Mouse (Mus musculus): ENCODE results near the gene Znrf4. TPM values are rescaled to one million over a fixed set of nuclear protein-coding genes. Genes with fewer than 3 reads are reported as not detected.
A peak's percentile ranks its signal among the peaks of the same experiment; 100 is the strongest.

Gene Znrf4
- polyA plus RNA-seq, 1 experiment from 2014 or later, result not detected

GRCm38 (mm10) chr17:56551841-56552581, 39.8 kb upstream of the Znrf4 start:
- no peak for ATAC-seq (ENCODE audit: insufficient number of reproducible peaks, insufficient read depth, low FRiP score, low read depth)
- Histone ChIP-seq H3K36me3 (ENCODE audit: control insufficient read depth, insufficient read depth, low read length) (no peaks in the 10 kb centered on the region), H3K27me3 (ENCODE audit: control insufficient read depth, insufficient read depth, low read length) (no peaks in the 10 kb centered on the region), H3K9ac (ENCODE audit: low read length) (no peak overlapping the region), H3K4me2 (ENCODE audit: low read length) (no peak overlapping the region), H3K9me3 (ENCODE audit: control insufficient read depth, low read length) (no peaks in the 10 kb centered on the region), H3K4me3 (ENCODE audit: control insufficient read depth in 1 of 2, insufficient read depth in 1 of 2, low read depth in 1 of 2, low read length in 2 of 2) (no peak overlapping the region), H3K27ac (replicated peaks in 1 of 2; ENCODE audit: control insufficient read depth in 1 of 2, insufficient read depth in 1 of 2, low read depth in 2 of 2, low read length in 2 of 2) (no peak overlapping the region), H3K4me1 (ENCODE audit: control insufficient read depth in 2 of 2, insufficient read depth in 2 of 2, low read length in 2 of 2) (peaks cover 1 to 4% of the 10 kb centered on the region in 2 experiments; a peak in 2 of 4 replicates)
- 79% methylated on average over 6 of the region's 6 CpGs for WGBS

GRCm38 (mm10) chr17:56550784-56551475, 38.7 kb upstream of the Znrf4 start:
- H3K4me2 ChIP-seq (ENCODE audit: low read length), result no peak overlapping the region
- no peak overlapping the region for H3K27ac ChIP-seq (replicated peaks in 1 of 2; ENCODE audit: control insufficient read depth in 1 of 2, insufficient read depth in 1 of 2, low read depth in 2 of 2, low read length in 2 of 2)
- H3K9ac ChIP-seq (ENCODE audit: low read length), result no peak overlapping the region
- no peaks in the 10 kb centered on the region for H3K36me3 ChIP-seq (ENCODE audit: control insufficient read depth, insufficient read depth, low read length)
- no peaks in the 10 kb centered on the region for H3K27me3 ChIP-seq (ENCODE audit: control insufficient read depth, insufficient read depth, low read length)
- ATAC-seq (ENCODE audit: insufficient number of reproducible peaks, insufficient read depth, low FRiP score, low read depth), result no peak
- H3K4me1 ChIP-seq (ENCODE audit: control insufficient read depth in 2 of 2, insufficient read depth in 2 of 2, low read length in 2 of 2), result peaks cover 2 to 5% of the 10 kb centered on the region in 2 experiments; a peak in 2 of 4 replicates
- H3K9me3 ChIP-seq (ENCODE audit: control insufficient read depth, low read length), result no peaks in the 10 kb centered on the region
- H3K4me3 ChIP-seq (ENCODE audit: control insufficient read depth in 1 of 2, insufficient read depth in 1 of 2, low read depth in 1 of 2, low read length in 2 of 2), result no peak overlapping the region
- 75% methylated on average over 12 of the region's 12 CpGs for WGBS

GRCm38 (mm10) chr17:56548605-56549105, 36.4 kb upstream of the Znrf4 start:
- WGBS, result 64% methylated on average over 4 of the region's 4 CpGs
- Histone ChIP-seq H3K4me1 (ENCODE audit: control insufficient read depth in 2 of 2, insufficient read depth in 2 of 2, low read length in 2 of 2) (peaks cover 2 to 5% of the 10 kb centered on the region in 2 experiments; a peak in 2 of 4 replicates), H3K4me2 (ENCODE audit: low read length) (no peak overlapping the region), H3K36me3 (ENCODE audit: control insufficient read depth, insufficient read depth, low read length) (no peaks in the 10 kb centered on the region), H3K4me3 (ENCODE audit: control insufficient read depth in 1 of 2, insufficient read depth in 1 of 2, low read depth in 1 of 2, low read length in 2 of 2) (no peak overlapping the region), H3K27ac (replicated peaks in 1 of 2; ENCODE audit: control insufficient read depth in 1 of 2, insufficient read depth in 1 of 2, low read depth in 2 of 2, low read length in 2 of 2) (no peak overlapping the region), H3K27me3 (ENCODE audit: control insufficient read depth, insufficient read depth, low read length) (no peaks in the 10 kb centered on the region), H3K9me3 (ENCODE audit: control insufficient read depth, low read length) (no peaks in the 10 kb centered on the region), H3K9ac (ENCODE audit: low read length) (no peak overlapping the region)
- no peak for ATAC-seq (ENCODE audit: insufficient number of reproducible peaks, insufficient read depth, low FRiP score, low read depth)

GRCm38 (mm10) chr17:56547846-56548604, 35.8 kb upstream of the Znrf4 start:
- no peaks in the 10 kb centered on the region for H3K36me3 ChIP-seq (ENCODE audit: control insufficient read depth, insufficient read depth, low read length)
- no peak overlapping the region for H3K27ac ChIP-seq (replicated peaks in 1 of 2; ENCODE audit: control insufficient read depth in 1 of 2, insufficient read depth in 1 of 2, low read depth in 2 of 2, low read length in 2 of 2)
- ATAC-seq (ENCODE audit: insufficient number of reproducible peaks, insufficient read depth, low FRiP score, low read depth), result peak; percentile 11
- H3K4me3 ChIP-seq (ENCODE audit: control insufficient read depth in 1 of 2, insufficient read depth in 1 of 2, low read depth in 1 of 2, low read length in 2 of 2), result no peak overlapping the region
- H3K9ac ChIP-seq (ENCODE audit: low read length), result no peak overlapping the region
- peaks cover 2 to 5% of the 10 kb centered on the region in 2 experiments; a peak in 2 of 4 replicates for H3K4me1 ChIP-seq (ENCODE audit: control insufficient read depth in 2 of 2, insufficient read depth in 2 of 2, low read length in 2 of 2)
- H3K9me3 ChIP-seq (ENCODE audit: control insufficient read depth, low read length), result no peaks in the 10 kb centered on the region
- WGBS, result 73% methylated on average over 9 of the region's 9 CpGs
- no peak overlapping the region for H3K4me2 ChIP-seq (ENCODE audit: low read length)
- H3K27me3 ChIP-seq (ENCODE audit: control insufficient read depth, insufficient read depth, low read length), result no peaks in the 10 kb centered on the region

GRCm38 (mm10) chr17:56547116-56547845, 35.0 kb upstream of the Znrf4 start:
- no peak overlapping the region for H3K4me3 ChIP-seq (ENCODE audit: control insufficient read depth in 1 of 2, insufficient read depth in 1 of 2, low read depth in 1 of 2, low read length in 2 of 2)
- H3K27ac ChIP-seq (replicated peaks in 1 of 2; ENCODE audit: control insufficient read depth in 1 of 2, insufficient read depth in 1 of 2, low read depth in 2 of 2, low read length in 2 of 2), result no peak overlapping the region
- H3K9me3 ChIP-seq (ENCODE audit: control insufficient read depth, low read length), result no peaks in the 10 kb centered on the region
- no peak overlapping the region for H3K4me2 ChIP-seq (ENCODE audit: low read length)
- no peak overlapping the region for H3K9ac ChIP-seq (ENCODE audit: low read length)
- no peak for ATAC-seq (ENCODE audit: insufficient number of reproducible peaks, insufficient read depth, low FRiP score, low read depth)
- peaks cover 2 to 5% of the 10 kb centered on the region in 2 experiments; a peak in 2 of 4 replicates for H3K4me1 ChIP-seq (ENCODE audit: control insufficient read depth in 2 of 2, insufficient read depth in 2 of 2, low read length in 2 of 2)
- WGBS, result 56% methylated on average over 17 of the region's 17 CpGs
- H3K36me3 ChIP-seq (ENCODE audit: control insufficient read depth, insufficient read depth, low read length), result no peaks in the 10 kb centered on the region
- no peaks in the 10 kb centered on the region for H3K27me3 ChIP-seq (ENCODE audit: control insufficient read depth, insufficient read depth, low read length)

- Histone ChIP-seq H3K4me3 (ENCODE audit: control insufficient read depth in 1 of 2, insufficient read depth in 1 of 2, low read depth in 1 of 2, low read length in 2 of 2) (no peak overlapping the region), H3K27ac (replicated peaks in 1 of 2; ENCODE audit: control insufficient read depth in 1 of 2, insufficient read depth in 1 of 2, low read depth in 2 of 2, low read length in 2 of 2) (no peak overlapping the region), H3K27me3 (ENCODE audit: control insufficient read depth, insufficient read depth, low read length) (no peaks in the 10 kb centered on the region), H3K36me3 (ENCODE audit: control insufficient read depth, insufficient read depth, low read length) (no peaks in the 10 kb centered on the region), H3K4me2 (ENCODE audit: low read length) (no peak overlapping the region), H3K9me3 (ENCODE audit: control insufficient read depth, low read length) (no peaks in the 10 kb centered on the region), H3K9ac (ENCODE audit: low read length) (no peak overlapping the region), H3K4me1 (ENCODE audit: control insufficient read depth in 2 of 2, insufficient read depth in 2 of 2, low read length in 2 of 2) (peaks cover 2 to 5% of the 10 kb centered on the region in 2 experiments; a peak in 2 of 4 replicates)
- WGBS, result 83% methylated on average over 5 of the region's 5 CpGs
- ATAC-seq (ENCODE audit: insufficient number of reproducible peaks, insufficient read depth, low FRiP score, low read depth), result no peak
These were observed 34.3 kb upstream of the Znrf4 start for GRCm38 (mm10) chr17:56546576-56546975.

GRCm38 (mm10) chr17:56545945-56546344, 33.7 kb upstream of the Znrf4 start:
- no peak for ATAC-seq (ENCODE audit: insufficient number of reproducible peaks, insufficient read depth, low FRiP score, low read depth)
- Histone ChIP-seq H3K9ac (ENCODE audit: low read length) (no peak overlapping the region), H3K4me1 (ENCODE audit: control insufficient read depth in 2 of 2, insufficient read depth in 2 of 2, low read length in 2 of 2) (peaks cover 2 to 5% of the 10 kb centered on the region in 2 experiments; a peak in 2 of 4 replicates), H3K27me3 (ENCODE audit: control insufficient read depth, insufficient read depth, low read length) (no peaks in the 10 kb centered on the region), H3K4me3 (ENCODE audit: control insufficient read depth in 1 of 2, insufficient read depth in 1 of 2, low read depth in 1 of 2, low read length in 2 of 2) (no peak overlapping the region), H3K4me2 (ENCODE audit: low read length) (no peak overlapping the region), H3K27ac (replicated peaks in 1 of 2; ENCODE audit: control insufficient read depth in 1 of 2, insufficient read depth in 1 of 2, low read depth in 2 of 2, low read length in 2 of 2) (no peak overlapping the region), H3K36me3 (ENCODE audit: control insufficient read depth, insufficient read depth, low read length) (no peaks in the 10 kb centered on the region), H3K9me3 (ENCODE audit: control insufficient read depth, low read length) (no peaks in the 10 kb centered on the region)
- WGBS, result 70% methylated on average over 1 of the region's 1 CpGs
